Mouse (Mus musculus) cerebellum, postnatal 4 days (tissue): ENCODE measurements around the gene Wapl.
A peak's percentile ranks its signal among the peaks of the same experiment; 100 is the strongest.

ENCODE experiments used
- DNase-seq, 2 experiments: peaks; one replicate each; pipeline ENCODE4 v3.0.0; 2022; ENCODE audit warnings: low spot score in 2 of 2, mixed read lengths in 1 of 2

The Wapl gene

DNA sequence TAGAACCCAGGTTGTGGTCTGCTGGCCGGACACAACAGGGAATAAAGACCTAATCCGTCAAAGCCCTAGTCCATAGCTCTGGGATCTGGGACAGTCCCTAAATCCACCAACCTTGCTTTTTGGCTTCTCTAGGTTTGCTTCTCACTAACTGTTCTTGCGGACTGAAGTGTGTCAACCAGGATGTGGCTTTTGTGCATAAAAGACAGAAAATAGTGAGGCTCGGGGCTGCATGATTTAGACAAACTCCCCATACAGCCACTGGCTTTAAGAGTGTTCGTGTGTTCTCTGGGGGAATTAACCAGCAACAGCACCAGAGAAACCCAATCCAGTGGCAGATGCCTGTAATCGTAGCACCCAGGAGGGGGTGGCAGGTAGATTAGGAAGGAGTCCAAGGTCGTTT is 98.4 kb downstream of the Wapl start:
- DNase-seq: no peak

DNA sequence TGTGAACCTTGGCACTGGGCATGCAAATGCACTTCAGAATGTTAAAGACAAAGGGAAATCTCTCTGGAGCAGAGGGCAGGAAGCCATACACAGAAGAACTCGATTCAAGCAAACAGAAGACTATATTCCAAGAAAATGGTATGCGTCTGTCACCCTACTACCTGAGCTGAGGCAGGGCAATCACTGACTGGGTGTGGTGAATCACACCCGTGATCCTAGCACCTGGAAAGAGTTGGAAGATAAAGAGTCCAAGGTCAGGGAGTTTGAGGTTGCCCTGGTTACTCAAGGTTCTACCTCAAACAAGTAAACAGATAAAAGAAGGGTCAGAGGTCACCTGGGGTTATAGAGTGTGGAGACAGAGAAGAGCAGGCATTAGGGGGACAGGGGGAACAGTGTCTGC is 100.0 kb downstream of the Wapl start:
- DNase-seq: no peak

DNA sequence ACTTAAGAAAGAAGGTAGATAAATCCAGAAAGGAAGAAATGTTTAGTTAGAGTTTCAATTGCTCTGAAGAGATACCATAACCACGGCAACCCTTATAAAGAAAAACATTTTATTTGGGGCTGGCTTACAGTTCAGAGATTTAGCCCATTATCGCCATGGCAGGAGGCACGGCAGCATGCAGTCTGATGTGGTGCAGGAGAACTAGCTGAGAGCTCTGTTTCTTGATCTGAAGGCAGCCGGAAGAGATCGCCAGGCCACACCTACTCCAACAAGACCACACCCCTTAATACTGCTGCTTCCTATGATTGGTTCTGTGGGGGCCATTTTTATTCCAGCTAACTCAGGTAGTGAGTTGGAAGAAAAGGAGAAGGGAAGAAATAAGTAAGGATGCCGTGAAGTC is 100.5 kb downstream of the Wapl start:
- no peak for DNase-seq

DNA sequence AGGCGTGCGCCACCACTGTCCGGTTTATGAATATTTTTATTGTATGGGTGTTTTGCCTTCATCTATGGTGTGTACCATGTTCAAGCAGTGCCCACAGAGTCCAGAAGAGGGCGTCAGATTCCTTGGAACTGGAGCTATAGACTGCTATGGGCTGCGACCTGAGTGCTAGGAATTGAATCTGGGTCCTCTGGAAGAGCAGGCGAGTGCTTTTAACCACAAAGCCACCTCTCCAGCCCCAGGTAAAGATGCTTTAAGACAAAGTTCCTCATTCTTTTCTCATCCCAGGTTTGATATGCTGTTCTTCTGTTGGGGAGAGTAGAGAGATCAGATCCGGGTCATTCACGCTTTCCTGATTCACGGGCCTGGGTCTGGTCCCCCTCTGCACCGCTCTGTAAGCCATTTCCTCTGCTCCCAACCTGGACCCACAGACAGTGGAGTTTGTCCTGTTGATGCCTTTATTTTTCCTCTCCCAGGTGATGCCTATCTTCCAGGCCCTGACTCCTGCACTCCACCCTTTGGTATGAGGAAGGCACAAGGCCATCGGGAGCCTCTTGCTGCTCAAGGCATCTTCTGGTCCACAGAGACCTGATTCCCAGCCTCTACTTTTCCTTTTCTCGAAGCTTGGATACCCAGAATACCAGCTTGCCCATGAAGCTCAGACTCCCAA is 103.1 kb downstream of the Wapl start:
- DNase-seq: peak in 1 of 2 experiments; percentile 8

DNA sequence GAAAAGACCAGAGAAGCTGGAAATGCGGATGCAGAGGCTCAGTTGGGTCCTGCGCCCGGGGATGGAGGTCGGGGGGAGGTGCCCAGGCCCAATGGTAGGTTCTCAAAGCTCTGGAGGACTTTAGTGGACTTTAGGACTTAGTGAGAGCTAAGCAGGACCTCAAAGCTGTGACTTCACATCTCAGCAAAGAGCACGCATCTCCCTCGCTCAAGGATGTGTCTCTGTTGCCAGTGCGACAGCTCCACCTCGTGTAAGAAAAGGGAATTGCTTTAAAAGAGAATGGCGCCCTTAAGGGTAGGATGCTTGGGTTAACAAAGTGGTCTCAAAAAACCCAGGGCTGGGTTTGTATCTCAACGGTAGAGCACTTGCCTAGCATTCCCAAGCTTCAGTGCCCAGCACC is 104.1 kb downstream of the Wapl start:
- DNase-seq: peak; percentile 18 to 53

DNA sequence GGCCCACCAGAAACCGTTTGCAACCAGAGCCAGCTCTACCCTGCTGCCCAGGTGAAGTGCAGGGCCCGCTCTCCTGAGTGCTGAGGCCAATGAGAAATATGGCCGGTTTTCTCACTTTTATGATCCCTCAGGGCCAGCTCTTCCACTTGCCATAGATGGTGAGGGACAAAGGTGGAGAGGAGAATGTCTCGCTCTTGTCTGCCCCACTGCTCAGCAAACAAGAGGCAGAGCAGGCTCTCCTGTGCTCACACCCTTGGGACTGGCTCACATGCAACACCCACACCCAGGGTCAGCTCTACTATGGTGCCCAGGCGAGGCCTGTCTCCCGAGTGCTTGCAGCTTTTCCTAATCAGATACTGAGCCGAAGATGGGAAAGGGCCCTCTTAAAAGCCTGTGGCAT is 105.0 kb downstream of the Wapl start:
- DNase-seq: peak in 1 of 2 experiments; percentile 2

DNA sequence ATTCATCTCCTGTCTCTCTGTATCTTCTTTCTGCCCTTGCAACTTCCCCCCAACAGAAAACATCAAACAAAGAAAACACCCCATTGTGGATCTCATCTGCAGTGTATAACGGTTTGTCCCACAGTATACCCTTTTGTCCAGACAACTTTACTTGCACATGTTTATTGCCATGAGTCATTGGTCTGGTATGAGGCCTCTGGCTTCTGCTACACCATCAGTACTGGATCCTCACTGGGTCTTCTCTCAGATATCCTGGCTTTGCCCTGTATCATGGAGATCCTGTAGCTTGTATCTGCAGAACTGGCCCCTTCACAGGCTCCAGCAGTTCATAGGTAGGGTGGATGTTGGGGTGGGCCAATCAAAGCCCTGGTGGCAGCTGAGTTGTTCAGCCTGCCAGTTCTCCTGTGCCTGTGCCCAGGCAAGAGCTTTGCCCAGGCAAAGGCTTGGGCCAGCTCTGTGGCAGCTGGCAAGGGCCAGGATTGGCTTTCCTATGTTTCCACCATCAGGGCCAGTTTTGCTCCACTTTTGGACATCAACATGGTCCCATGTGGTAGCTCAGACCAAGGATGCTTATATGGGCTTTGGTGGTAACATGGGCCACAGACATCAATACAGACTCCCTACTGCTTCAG is 119.8 kb downstream of the Wapl start:
- no peak for DNase-seq
